Mouse (Mus musculus): ENCODE data around the gene Zic2.

Gene Zic2

GRCm38 (mm10) chr14:122477971-122478573, 2.8 kb downstream of the Zic2 start:
- no peak for DNase-seq

GRCm38 (mm10) chr14:122478574-122479011, 3.4 kb downstream of the Zic2 start:
- DNase-seq, result no peak

- no peak for DNase-seq
These were observed 4.3 kb downstream of the Zic2 start for GRCm38 (mm10) chr14:122479461-122480109.

- no peak for DNase-seq
These were observed 5.1 kb downstream of the Zic2 start for GRCm38 (mm10) chr14:122480355-122480754.

- DNase-seq, result no peak
These were observed 5.9 kb downstream of the Zic2 start for GRCm38 (mm10) chr14:122481181-122481580.

- DNase-seq, result no peak
These were observed 7.1 kb downstream of the Zic2 start for GRCm38 (mm10) chr14:122482081-122483023.

- DNase-seq, result no peak
These were observed 7.8 kb downstream of the Zic2 start for GRCm38 (mm10) chr14:122483024-122483385.

- DNase-seq, result peak; percentile 77
These were observed 8.6 kb downstream of the Zic2 start for GRCm38 (mm10) chr14:122483556-122484421.

- no peak for DNase-seq
These were observed 9.2 kb downstream of the Zic2 start for GRCm38 (mm10) chr14:122484458-122484843.

GRCm38 (mm10) chr14:122484844-122485551, 9.8 kb downstream of the Zic2 start:
- no peak for DNase-seq

GRCm38 (mm10) chr14:122485635-122486181, 10.5 kb downstream of the Zic2 start:
- no peak for DNase-seq

GRCm38 (mm10) chr14:122486611-122487010, 11.4 kb downstream of the Zic2 start:
- DNase-seq, result no peak

GRCm38 (mm10) chr14:122487366-122487765, 12.1 kb downstream of the Zic2 start:
- DNase-seq, result no peak

- no peak for DNase-seq
These were observed 13.8 kb downstream of the Zic2 start for GRCm38 (mm10) chr14:122489041-122489440.

- no peak for DNase-seq
These were observed 14.6 kb downstream of the Zic2 start for GRCm38 (mm10) chr14:122489686-122490414.

GRCm38 (mm10) chr14:122490441-122491328, 15.4 kb downstream of the Zic2 start, which contains the start of gene Gm10837:
TSS of gene Gm10837 (plus strand) at chr14:122490586.
- peak; percentile 64 for DNase-seq

GRCm38 (mm10) chr14:122491521-122491920, 16.3 kb downstream of the Zic2 start:
- DNase-seq, result no peak

- DNase-seq, result no peak
These were observed 16.8 kb downstream of the Zic2 start for GRCm38 (mm10) chr14:122492015-122492414.

- DNase-seq, result no peak
These were observed 33.8 kb downstream of the Zic2 start for GRCm38 (mm10) chr14:122509058-122509457.

GRCm38 (mm10) chr14:122511519-122511918, 36.3 kb downstream of the Zic2 start:
- DNase-seq, result no peak

Measured in cerebellum, adult 11 months (tissue).